Mouse (Mus musculus) frontal cortex, postnatal 10 days (tissue): Measurements from ENCODE around the gene Golm1.

ENCODE experiments used
- DNase-seq, 2 experiments: peaks; one replicate each; pipeline ENCODE4 v3.0.0; 2022; ENCODE audit warnings: low spot score in 2 of 2, mixed read lengths in 1 of 2

Gene Golm1

GRCm38 (mm10) chr13:59676316-59677229 lies 962 bp upstream of the Golm1 start:
- DNase-seq, result no peak

GRCm38 (mm10) chr13:59674761-59675150 lies 855 bp downstream of the Golm1 start:
- peak in 1 of 2 experiments; percentile 18 for DNase-seq

- no peak for DNase-seq
These were observed 1.4 kb downstream of the Golm1 start for GRCm38 (mm10) chr13:59674215-59674614.

- no peak for DNase-seq
These were observed 2.0 kb downstream of the Golm1 start for GRCm38 (mm10) chr13:59673597-59673996.

- no peak for DNase-seq
These were observed 3.4 kb downstream of the Golm1 start for GRCm38 (mm10) chr13:59672248-59672647.

GRCm38 (mm10) chr13:59671521-59671920 lies 4.1 kb downstream of the Golm1 start:
- DNase-seq, result no peak

GRCm38 (mm10) chr13:59669946-59670345 lies 5.7 kb downstream of the Golm1 start:
- no peak for DNase-seq

- no peak for DNase-seq
These were observed 7.0 kb downstream of the Golm1 start for GRCm38 (mm10) chr13:59668501-59669093.

GRCm38 (mm10) chr13:59667763-59668162 lies 7.8 kb downstream of the Golm1 start:
- DNase-seq, result no peak

- DNase-seq, result no peak
These were observed 11.5 kb downstream of the Golm1 start for GRCm38 (mm10) chr13:59663939-59664712.

- DNase-seq, result no peak
These were observed 13.6 kb downstream of the Golm1 start for GRCm38 (mm10) chr13:59661966-59662365.

- no peak for DNase-seq
These were observed 14.2 kb downstream of the Golm1 start for GRCm38 (mm10) chr13:59661387-59661786.

- DNase-seq, result no peak
These were observed 15.2 kb downstream of the Golm1 start for GRCm38 (mm10) chr13:59660371-59660770.

- DNase-seq, result no peak
These were observed 17.8 kb downstream of the Golm1 start for GRCm38 (mm10) chr13:59657781-59658180.

GRCm38 (mm10) chr13:59656975-59657388 lies 18.6 kb downstream of the Golm1 start:
- no peak for DNase-seq

- DNase-seq, result no peak
These were observed 19.2 kb downstream of the Golm1 start for GRCm38 (mm10) chr13:59656316-59656832.

GRCm38 (mm10) chr13:59655718-59656315 lies 19.8 kb downstream of the Golm1 start:
- no peak for DNase-seq

- DNase-seq, result no peak
These were observed 21.1 kb downstream of the Golm1 start for GRCm38 (mm10) chr13:59654465-59654864.

- no peak for DNase-seq
These were observed 22.5 kb downstream of the Golm1 start for GRCm38 (mm10) chr13:59653136-59653535.

GRCm38 (mm10) chr13:59652651-59653050 lies 23.0 kb downstream of the Golm1 start:
- DNase-seq, result no peak

- no peak for DNase-seq
These were observed 25.8 kb downstream of the Golm1 start for GRCm38 (mm10) chr13:59649781-59650180.

- no peak for DNase-seq
These were observed 27.0 kb downstream of the Golm1 start for GRCm38 (mm10) chr13:59648598-59648997.
